Mouse (Mus musculus) MEL (cell line): Measurements from ENCODE around the gene Thap4.

Source experiments
- CTCF ChIP-seq, 3 experiments: IDR thresholded peaks in 2 of 3; conservative IDR thresholded peaks in 1 of 3; 2 replicates each; pipeline ENCODE4 v1.5.1; 2011 to 2012; ENCODE audit warnings: low read length in 3 of 3, low read depth in 2 of 3, mild to moderate bottlenecking in 2 of 3, improper control_type of control experiment in 1 of 3, inconsistent platforms in 1 of 3, mixed read lengths in 1 of 3, moderate library complexity in 1 of 3; ENCODE audit not compliant: control insufficient read depth in 1 of 3, insufficient read depth in 1 of 3, poor library complexity in 1 of 3, severe bottlenecking in 1 of 3
- ELF1 ChIP-seq: IDR thresholded peaks from 2 replicates; pipeline ENCODE4 v1.6.1; 2014; ENCODE audit warnings: low read depth, mild to moderate bottlenecking, inconsistent platforms, low read length, improper control_type of control experiment, moderate library complexity
- POLR2A ChIP-seq, 2 experiments: IDR thresholded peaks; 2 replicates each; pipeline ENCODE4 v1.6.1; 2011 to 2012; ENCODE audit warnings: low read length in 2 of 2, mild to moderate bottlenecking in 2 of 2, control low read depth in 1 of 2, improper control_type of control experiment in 1 of 2, low read depth in 1 of 2, moderate library complexity in 1 of 2; ENCODE audit not compliant: control insufficient read depth in 1 of 2, insufficient read depth in 1 of 2, poor library complexity in 1 of 2

- TF ChIP-seq POLR2A (IDR thresholded peaks at IDR 0.05; ENCODE audit: control insufficient read depth in 1 of 2, insufficient read depth in 1 of 2, low read depth in 1 of 2, low read length in 2 of 2, poor library complexity in 1 of 2) = no peak
- TF ChIP-seq CTCF (IDR thresholded peaks at IDR 0.05 in 2 of 3, conservative IDR thresholded peaks at IDR 0.05 in 1 of 3; ENCODE audit: control insufficient read depth in 1 of 3, insufficient read depth in 1 of 3, low read depth in 2 of 3, low read length in 3 of 3, poor library complexity in 1 of 3, severe bottlenecking in 1 of 3) = no peak
- no peak for TF ChIP-seq ELF1
Measured at GRCm38 (mm10) chr1:93725665-93726064, 29.0 kb downstream of the Thap4 start.
